Mouse (Mus musculus) gastrocnemius, postnatal 10 days (tissue): ENCODE results near the gene Hspd1. TPM values are rescaled to one million over a fixed set of nuclear protein-coding genes. Genes with fewer than 3 reads are reported as not detected.

Experiments
- DNase-seq: peaks from one replicate; pipeline ENCODE4 v3.0.0; 2021; ENCODE audit warnings: mixed read lengths
- total RNA-seq, 2 experiments: library from RNA; stranded (reverse); gene quantifications; 2 replicates each; pipeline ENCODE4 v1.2.3; 2021

Gene Hspd1
- total RNA-seq, 2 experiments from 2014 or later: 176 to 188 TPM

DNA sequence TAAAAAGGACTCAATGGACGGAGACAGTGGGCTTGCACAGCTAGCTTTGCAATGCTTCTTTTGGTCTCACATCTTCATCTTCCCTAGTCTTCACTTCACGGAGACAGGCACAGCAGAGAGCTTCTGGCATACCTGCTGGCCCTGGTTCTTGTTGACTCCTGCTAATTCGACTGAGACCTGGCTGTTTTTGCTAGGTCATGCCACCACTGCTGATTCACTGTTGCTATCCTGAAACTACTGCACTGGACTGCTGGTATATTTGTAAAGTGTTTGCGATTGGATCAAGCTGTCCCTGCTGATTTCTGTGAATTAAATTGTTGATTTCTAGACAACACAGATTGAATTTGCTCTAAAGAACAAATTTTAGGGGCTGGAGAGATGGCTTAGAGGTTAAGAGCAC lies 46.4 kb downstream of the Hspd1 start:
- no peak for DNase-seq

DNA sequence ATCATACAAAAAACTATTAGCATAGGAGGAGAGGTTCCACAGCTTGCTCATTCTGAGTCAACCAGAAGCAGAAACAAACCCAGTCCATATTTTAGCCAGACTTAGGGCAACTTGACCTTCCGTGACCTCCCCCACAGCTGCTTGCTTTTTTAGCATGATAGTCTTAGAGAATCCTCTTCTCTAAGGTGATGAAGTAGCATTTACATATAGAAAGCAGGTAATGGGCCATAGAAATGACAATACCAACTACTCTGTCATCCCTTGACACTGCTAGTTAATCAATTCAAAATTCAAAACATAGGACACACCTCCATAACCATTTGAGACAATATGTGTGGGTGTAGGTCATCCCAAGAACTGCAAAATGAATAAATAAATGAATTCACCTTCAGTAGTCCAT lies 48.1 kb downstream of the Hspd1 start:
- no peak for DNase-seq

DNA sequence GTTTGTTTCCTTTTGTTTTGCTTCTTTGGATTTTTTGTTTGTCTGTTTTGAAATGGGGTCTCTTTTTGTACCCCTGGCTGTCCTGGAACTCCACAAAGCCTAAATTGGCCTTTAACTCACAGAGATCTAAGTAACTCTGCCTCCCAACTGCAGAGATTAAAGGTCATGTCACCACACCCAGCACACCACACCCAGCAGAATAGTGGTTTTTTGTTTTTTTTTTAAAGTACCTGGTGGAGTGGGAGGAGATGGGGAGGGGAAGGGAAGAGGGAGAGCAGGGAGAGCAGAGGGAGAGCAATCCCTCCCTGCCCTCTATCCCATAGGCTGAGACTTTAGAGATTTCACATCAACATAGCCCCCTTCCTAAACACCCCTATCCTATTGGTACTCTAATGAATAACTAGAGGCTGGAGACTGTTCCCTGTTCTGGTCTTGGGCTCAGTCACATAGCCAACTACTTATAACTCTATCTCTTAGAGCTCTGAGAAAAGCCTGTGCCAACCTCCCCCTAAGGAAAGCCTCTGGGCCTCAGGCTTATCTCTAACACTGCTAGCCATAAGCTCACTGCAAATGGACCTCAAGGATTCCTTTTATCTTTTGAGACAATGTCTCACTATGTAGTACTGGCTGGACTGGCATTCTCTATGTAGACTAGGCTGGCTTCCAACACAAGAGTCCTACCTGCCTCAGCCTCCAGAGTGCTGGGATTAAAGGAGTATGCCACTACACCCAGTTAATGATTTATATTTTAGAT lies 56.8 kb downstream of the Hspd1 start:
- no peak for DNase-seq

DNA sequence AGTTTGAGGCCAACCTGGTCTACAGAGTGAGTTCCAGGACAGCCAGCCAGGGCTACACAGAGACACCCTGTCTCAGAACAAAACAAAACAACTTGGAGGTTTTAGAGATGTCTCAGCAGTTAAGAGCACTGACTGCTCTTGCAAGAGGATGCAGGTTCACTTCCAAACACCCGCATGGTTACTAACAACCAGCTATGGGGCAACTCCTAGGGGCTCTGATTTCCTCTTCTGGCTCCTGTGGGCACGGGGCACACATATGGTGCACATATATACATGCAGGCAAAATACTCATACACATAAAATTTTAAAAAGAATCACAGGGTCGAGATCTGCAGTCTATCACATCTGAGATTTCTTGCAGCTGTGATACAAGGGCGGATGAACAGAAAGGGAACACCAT lies 58.6 kb downstream of the Hspd1 start:
- DNase-seq: no peak

DNA sequence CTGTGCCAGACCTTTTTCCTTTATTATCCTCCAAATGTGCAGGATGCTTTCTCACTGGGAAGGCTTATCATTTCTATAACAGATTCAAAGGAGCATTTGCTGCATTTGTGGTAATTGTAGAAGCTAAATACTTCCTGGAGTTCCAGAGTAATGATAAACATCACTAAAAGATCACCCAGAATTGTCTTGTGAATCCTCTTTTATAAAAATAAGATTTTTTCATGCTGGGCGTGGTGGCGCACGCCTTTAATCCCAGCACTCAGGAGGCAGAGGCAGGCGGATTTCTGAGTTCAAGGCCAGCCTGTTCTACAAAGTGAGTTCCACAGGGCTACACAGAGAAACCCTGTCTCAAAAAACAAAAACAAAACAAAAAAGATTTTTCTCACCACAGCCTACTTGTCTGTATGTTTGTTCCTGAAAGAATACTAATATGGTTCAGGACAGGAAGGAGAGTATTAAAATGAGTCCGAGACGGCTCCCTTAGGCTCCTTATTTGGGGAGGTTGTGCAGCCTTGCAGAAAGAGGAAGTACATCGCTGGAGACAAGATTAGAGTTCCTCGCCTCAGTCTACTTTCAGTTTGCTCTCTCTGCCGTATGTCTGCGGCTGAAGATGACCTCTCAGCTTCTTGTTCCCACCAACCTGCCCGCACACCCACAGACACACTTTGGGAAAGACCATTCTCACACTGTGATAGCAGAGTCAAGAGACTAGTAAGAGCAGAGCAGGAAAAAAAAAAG lies 59.4 kb downstream of the Hspd1 start:
- no peak for DNase-seq

DNA sequence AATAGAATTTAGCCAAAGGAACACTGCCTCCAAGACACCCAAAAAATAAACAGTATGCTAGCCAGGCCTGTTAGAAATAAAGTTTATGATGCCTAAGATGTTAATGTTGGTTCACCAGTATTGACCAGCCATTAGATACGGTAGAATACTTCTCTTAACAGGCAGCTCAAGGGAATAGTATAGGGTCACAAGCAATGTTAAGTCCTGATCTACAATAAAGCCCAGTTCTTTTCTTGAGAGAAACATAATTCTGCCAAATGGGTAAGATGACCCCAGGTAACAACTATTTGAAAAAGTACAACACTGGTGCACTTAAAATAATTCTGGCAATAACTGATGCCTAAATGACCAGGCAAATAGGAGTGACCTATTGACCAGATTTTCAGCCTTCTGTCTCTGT lies 60.1 kb downstream of the Hspd1 start:
- DNase-seq: no peak

Other genes with a start within 250 kb of the Hspd1 start
- gene Ankrd44, start 161.9 kb downstream of the Hspd1 start, total RNA-seq: 10 to 100 TPM; 14.5 to 16.9 TPM
- 10 to 100 TPM; 70.2 to 89.8 TPM for gene Sf3b1, start 60.8 kb downstream of the Hspd1 start, total RNA-seq
- 10 to 100 TPM in 1 of 2 experiments, 1 to 10 TPM in 1; 9.5 to 11.3 TPM for gene Coq10b, start 35.5 kb downstream of the Hspd1 start, total RNA-seq
- 100 to 1,000 TPM in 1 of 2 experiments, 10 to 100 TPM in 1; 83.6 to 101 TPM for gene Hspe1, start 111 bp downstream of the Hspd1 start, total RNA-seq
- gene Mob4, start 43.0 kb upstream of the Hspd1 start, total RNA-seq: 10 to 100 TPM; 45.3 to 48.0 TPM
- gene Rftn2, start 138.5 kb upstream of the Hspd1 start, total RNA-seq: 10 to 100 TPM; 12.6 to 17.3 TPM
- gene Mars2, start 148.9 kb upstream of the Hspd1 start, total RNA-seq: 1 to 10 TPM; 3.8 to 4.0 TPM